Mouse (Mus musculus) T-helper 1 cell (primary cell): ENCODE measurements around the gene Crybg3.

Experiments
- in situ Hi-C: fragments of 300-600 bp; cut with MboI, MseI; formaldehyde crosslinking; loops from one replicate; pipeline ENCODE4 v1.15.1; 2025; ENCODE audit warnings: high pct_unique_total_duplicates

Gene Crybg3

GRCm38 (mm10) chr16:59532561-59532960, 68.2 kb downstream of the Crybg3 start:
- in situ Hi-C loops: no loop called here

- in situ Hi-C loops: no loop called here
These were observed 69.5 kb downstream of the Crybg3 start for GRCm38 (mm10) chr16:59531243-59531642.

GRCm38 (mm10) chr16:59529570-59529969, 71.2 kb downstream of the Crybg3 start:
- in situ Hi-C loops: no loop called here

GRCm38 (mm10) chr16:59526939-59527338, 73.8 kb downstream of the Crybg3 start:
- in situ Hi-C loops: no loop called here

- in situ Hi-C loops: no loop called here
These were observed 78.9 kb downstream of the Crybg3 start for GRCm38 (mm10) chr16:59521752-59522423.

- in situ Hi-C loops: no loop called here
These were observed 83.1 kb downstream of the Crybg3 start for GRCm38 (mm10) chr16:59517447-59518219.

- in situ Hi-C loops: no loop called here
These were observed 83.8 kb downstream of the Crybg3 start for GRCm38 (mm10) chr16:59516965-59517364.

GRCm38 (mm10) chr16:59515169-59515568, 85.6 kb downstream of the Crybg3 start:
- in situ Hi-C loops: no loop called here

GRCm38 (mm10) chr16:59509830-59510229, 90.9 kb downstream of the Crybg3 start:
- in situ Hi-C loops: no loop called here

- in situ Hi-C loops: no loop called here
These were observed 101.6 kb downstream of the Crybg3 start for GRCm38 (mm10) chr16:59499180-59499579.

- in situ Hi-C loops: no loop called here
These were observed 102.8 kb downstream of the Crybg3 start for GRCm38 (mm10) chr16:59497947-59498346.

GRCm38 (mm10) chr16:59493199-59493598, 107.6 kb downstream of the Crybg3 start:
- in situ Hi-C loops: no loop called here

- in situ Hi-C loops: loop anchor here (10.0 kb wide), 1 partner anchor 1993 kb away; no protein-coding TSS in a partner anchor
These were observed 112.7 kb downstream of the Crybg3 start for GRCm38 (mm10) chr16:59487975-59488548.

GRCm38 (mm10) chr16:59487239-59487638, 113.5 kb downstream of the Crybg3 start:
- in situ Hi-C loops: loop anchor here (10.0 kb wide), 1 partner anchor 1992 kb away; no protein-coding TSS in a partner anchor

- in situ Hi-C loops: loop anchor here (5.0 kb wide), 2 partner anchors 46 to 139 kb away; no protein-coding TSS in a partner anchor
These were observed 122.8 kb downstream of the Crybg3 start for GRCm38 (mm10) chr16:59477955-59478354.

GRCm38 (mm10) chr16:59474788-59475187, 126.0 kb downstream of the Crybg3 start:
- in situ Hi-C loops: loop anchor here (5.0 to 25.0 kb wide), 3 partner anchors 42 to 962 kb away; partner anchors contain the start of gene St3gal6

GRCm38 (mm10) chr16:59472546-59472945, 128.2 kb downstream of the Crybg3 start:
- in situ Hi-C loops: loop anchor here (25.0 kb wide), 1 partner anchor 960 kb away; the partner anchor contains the start of gene St3gal6

- in situ Hi-C loops: loop anchor here (25.0 kb wide), 1 partner anchor 959 kb away; the partner anchor contains the start of gene St3gal6
These were observed 129.0 kb downstream of the Crybg3 start, which contains the start of gene Riox2 for GRCm38 (mm10) chr16:59471637-59472278. Gene Riox2, plus strand, starts transcription at chr16:59471775.

GRCm38 (mm10) chr16:59469846-59470245, 130.9 kb downstream of the Crybg3 start:
- in situ Hi-C loops: loop anchor here (25.0 kb wide), 1 partner anchor 958 kb away; the partner anchor contains the start of gene St3gal6

- in situ Hi-C loops: loop anchor here (25.0 kb wide), 1 partner anchor 952 kb away; the partner anchor contains the start of gene St3gal6
These were observed 136.8 kb downstream of the Crybg3 start for GRCm38 (mm10) chr16:59463973-59464372.

- in situ Hi-C loops: loop anchor here (25.0 kb wide), 1 partner anchor 951 kb away; the partner anchor contains the start of gene St3gal6
These were observed 137.2 kb downstream of the Crybg3 start for GRCm38 (mm10) chr16:59463567-59463966.
